Mouse (Mus musculus): ENCODE results near the gene 4930595D18Rik. TPM values are rescaled to one million over a fixed set of nuclear protein-coding genes. Genes with fewer than 3 reads are reported as not detected.
A peak's percentile ranks its signal among the peaks of the same experiment; 100 is the strongest.

The 4930595D18Rik gene
- polyA plus RNA-seq, 1 experiment from 2014 or later = not detected

- 68% methylated on average over 10 of the region's 10 CpGs for WGBS
Measured at GRCm38 (mm10) chr12:111165146-111165812, 19.0 kb downstream of the 4930595D18Rik start.

GRCm38 (mm10) chr12:111164310-111164751 is 20.0 kb downstream of the 4930595D18Rik start:
- ATAC-seq (ENCODE audit: insufficient number of reproducible peaks, insufficient read depth, low FRiP score, low TSS enrichment) = peak; percentile 68
- H3K4me3 ChIP-seq = peak overlapping the region; percentile 34
- no peaks in the 10 kb centered on the region for H3K27me3 ChIP-seq
- 6% methylated on average over 13 of the region's 13 CpGs for WGBS
- H3K9me3 ChIP-seq = no peaks in the 10 kb centered on the region
- peak overlapping the region; percentile 47; the same call in 1 of the 2 replicates for H3K9ac ChIP-seq
- H3K36me3 ChIP-seq = no peaks in the 10 kb centered on the region
- peak overlapping the region; percentile 53 for H3K4me2 ChIP-seq (replicated peaks)
- peaks cover 26% of the 10 kb centered on the region for H3K4me1 ChIP-seq
- H3K27ac ChIP-seq = peak overlapping the region; percentile 84

More at GRCm38 (mm10) chr12:111165146-111165812, 19.0 kb downstream of the 4930595D18Rik start:
- no peaks in the 10 kb centered on the region for H3K27me3 ChIP-seq
- H3K9me3 ChIP-seq = no peaks in the 10 kb centered on the region
- peaks cover 26% of the 10 kb centered on the region for H3K4me1 ChIP-seq
- peak overlapping the region; percentile 84 for H3K4me2 ChIP-seq (replicated peaks)
- peak overlapping the region; percentile 84 for H3K27ac ChIP-seq
- H3K9ac ChIP-seq = no peak overlapping the region
- H3K36me3 ChIP-seq = no peaks in the 10 kb centered on the region
- ATAC-seq (ENCODE audit: insufficient number of reproducible peaks, insufficient read depth, low FRiP score, low TSS enrichment) = no peak
- H3K4me3 ChIP-seq = peak overlapping the region; percentile 87; the same call in 1 of the 2 replicates

GRCm38 (mm10) chr12:111162312-111163061 is 21.8 kb downstream of the 4930595D18Rik start:
- 10% methylated on average over 16 of the region's 16 CpGs for WGBS
- no peaks in the 10 kb centered on the region for H3K9me3 ChIP-seq
- H3K36me3 ChIP-seq = no peaks in the 10 kb centered on the region
- peaks cover 17% of the 10 kb centered on the region for H3K4me1 ChIP-seq
- peak overlapping the region; percentile 17 for H3K4me3 ChIP-seq
- ATAC-seq (ENCODE audit: insufficient number of reproducible peaks, insufficient read depth, low FRiP score, low TSS enrichment) = no peak
- peak overlapping the region; percentile 42 for H3K4me2 ChIP-seq (replicated peaks)
- H3K27me3 ChIP-seq = no peaks in the 10 kb centered on the region
- H3K27ac ChIP-seq = peak overlapping the region; percentile 55; the same call in 1 of the 2 replicates
- H3K9ac ChIP-seq = 0 out of 2 replicates have a peak overlapping the region, but pooled peaks have one; percentile 10

- Histone ChIP-seq H3K36me3 (no peaks in the 10 kb centered on the region), H3K27ac (peak overlapping the region; percentile 24; the same call in 1 of the 2 replicates), H3K4me1 (peaks cover 17% of the 10 kb centered on the region), H3K4me3 (no peak overlapping the region), H3K9me3 (no peaks in the 10 kb centered on the region), H3K9ac (0 out of 2 replicates have a peak overlapping the region, but pooled peaks have one; percentile 10), H3K4me2 (replicated peaks) (peak overlapping the region; percentile 42), H3K27me3 (no peaks in the 10 kb centered on the region)
- 39% methylated on average over 7 of the region's 7 CpGs for WGBS
- ATAC-seq (ENCODE audit: insufficient number of reproducible peaks, insufficient read depth, low FRiP score, low TSS enrichment) = no peak
Measured at GRCm38 (mm10) chr12:111161943-111162311, 22.4 kb downstream of the 4930595D18Rik start.

- Histone ChIP-seq H3K9me3 (no peaks in the 10 kb centered on the region), H3K27me3 (no peaks in the 10 kb centered on the region), H3K27ac (no peak overlapping the region), H3K36me3 (no peaks in the 10 kb centered on the region), H3K4me3 (no peak overlapping the region), H3K4me2 (replicated peaks) (no peak overlapping the region), H3K9ac (no peak overlapping the region), H3K4me1 (peaks cover 17% of the 10 kb centered on the region)
- no peak for ATAC-seq (ENCODE audit: insufficient number of reproducible peaks, insufficient read depth, low FRiP score, low TSS enrichment)
- WGBS = 91% methylated on average over 10 of the region's 10 CpGs
Measured at GRCm38 (mm10) chr12:111160871-111161270, 23.4 kb downstream of the 4930595D18Rik start.

- Histone ChIP-seq H3K4me3 (no peak overlapping the region), H3K4me2 (replicated peaks) (no peak overlapping the region), H3K9ac (no peak overlapping the region), H3K9me3 (peaks cover 4% of the 10 kb centered on the region; the same call in 1 of the 2 replicates), H3K4me1 (peaks cover 13% of the 10 kb centered on the region), H3K27me3 (no peaks in the 10 kb centered on the region), H3K27ac (no peak overlapping the region), H3K36me3 (no peaks in the 10 kb centered on the region)
- ATAC-seq (ENCODE audit: insufficient number of reproducible peaks, insufficient read depth, low FRiP score, low TSS enrichment) = no peak
- 63% methylated on average over 12 of the region's 12 CpGs for WGBS
Measured at GRCm38 (mm10) chr12:111159659-111160428, 24.4 kb downstream of the 4930595D18Rik start.

- no peaks in the 10 kb centered on the region for H3K4me1 ChIP-seq
- no peak for ATAC-seq (ENCODE audit: insufficient number of reproducible peaks, insufficient read depth, low FRiP score, low TSS enrichment)
- H3K9me3 ChIP-seq = peaks cover 4% of the 10 kb centered on the region; the same call in 1 of the 2 replicates
- H3K9ac ChIP-seq = no peak overlapping the region
- H3K27me3 ChIP-seq = no peaks in the 10 kb centered on the region
- H3K36me3 ChIP-seq = no peaks in the 10 kb centered on the region
- no peak overlapping the region for H3K4me2 ChIP-seq (replicated peaks)
- H3K27ac ChIP-seq = no peak overlapping the region
- no peak overlapping the region for H3K4me3 ChIP-seq
- 89% methylated on average over 1 of the region's 1 CpGs for WGBS
Measured at GRCm38 (mm10) chr12:111155756-111156155, 28.5 kb downstream of the 4930595D18Rik start.

- Histone ChIP-seq H3K4me3 (no peak overlapping the region), H3K9ac (no peak overlapping the region), H3K9me3 (peaks cover 4% of the 10 kb centered on the region; the same call in 1 of the 2 replicates), H3K36me3 (no peaks in the 10 kb centered on the region), H3K4me1 (0 out of 2 replicates have a peak, but pooled peaks cover 4% of the 10 kb centered on the region), H3K4me2 (replicated peaks) (no peak overlapping the region), H3K27ac (no peak overlapping the region), H3K27me3 (no peaks in the 10 kb centered on the region)
- no peak for ATAC-seq (ENCODE audit: insufficient number of reproducible peaks, insufficient read depth, low FRiP score, low TSS enrichment)
- WGBS = 89% methylated on average over 6 of the region's 6 CpGs
Measured at GRCm38 (mm10) chr12:111154641-111155040, 29.6 kb downstream of the 4930595D18Rik start.

- ATAC-seq (ENCODE audit: insufficient number of reproducible peaks, insufficient read depth, low FRiP score, low TSS enrichment) = no peak
- Histone ChIP-seq H3K9ac (no peak overlapping the region), H3K4me1 (0 out of 2 replicates have a peak, but pooled peaks cover 4% of the 10 kb centered on the region), H3K9me3 (peaks cover 4% of the 10 kb centered on the region; the same call in 1 of the 2 replicates), H3K4me2 (replicated peaks) (no peak overlapping the region), H3K27ac (no peak overlapping the region), H3K36me3 (no peaks in the 10 kb centered on the region), H3K4me3 (no peak overlapping the region), H3K27me3 (no peaks in the 10 kb centered on the region)
- WGBS = 76% methylated on average over 5 of the region's 5 CpGs
Measured at GRCm38 (mm10) chr12:111153946-111154345, 30.3 kb downstream of the 4930595D18Rik start.

GRCm38 (mm10) chr12:111152981-111153710 is 31.1 kb downstream of the 4930595D18Rik start:
- Histone ChIP-seq H3K36me3 (no peaks in the 10 kb centered on the region), H3K4me2 (replicated peaks) (no peak overlapping the region), H3K9me3 (peaks cover 4% of the 10 kb centered on the region; the same call in 1 of the 2 replicates), H3K27ac (no peak overlapping the region), H3K27me3 (no peaks in the 10 kb centered on the region), H3K4me1 (0 out of 2 replicates have a peak, but pooled peaks cover 4% of the 10 kb centered on the region), H3K4me3 (no peak overlapping the region), H3K9ac (no peak overlapping the region)
- no peak for ATAC-seq (ENCODE audit: insufficient number of reproducible peaks, insufficient read depth, low FRiP score, low TSS enrichment)
- WGBS = 70% methylated on average over 7 of the region's 7 CpGs
